Mouse (Mus musculus) cerebellum, postnatal 25 days (tissue): ENCODE results near the gene Mrpl12.

ENCODE experiments used
- DNase-seq, 2 experiments: peaks; one replicate each; pipeline ENCODE4 v3.0.0; 2021; ENCODE audit warnings: mixed read lengths in 2 of 2

Gene Mrpl12

GRCm38 (mm10) chr11:120484265-120484981, at the start of gene Mrpl12:
TSS of gene Mrpl12 (plus strand) at chr11:120484613.
- peak; percentile 93 to 94 for DNase-seq

GRCm38 (mm10) chr11:120437152-120437856, 47.1 kb upstream of the Mrpl12 start, which contains the start of gene Nploc4:
TSS of gene Nploc4 (minus strand) at chr11:120437708.
- DNase-seq = peak; percentile 92 to 93

GRCm38 (mm10) chr11:120437857-120438385, 46.5 kb upstream of the Mrpl12 start:
- no peak for DNase-seq

GRCm38 (mm10) chr11:120442344-120442743, 42.1 kb upstream of the Mrpl12 start, which contains the start of gene Tspan10:
TSS of gene Tspan10 (plus strand) at chr11:120442644.
- DNase-seq = no peak

GRCm38 (mm10) chr11:120442765-120443280, 41.6 kb upstream of the Mrpl12 start:
- no peak for DNase-seq

GRCm38 (mm10) chr11:120444106-120444505, 40.3 kb upstream of the Mrpl12 start:
- DNase-seq = no peak

GRCm38 (mm10) chr11:120445475-120445874, 38.9 kb upstream of the Mrpl12 start:
- DNase-seq = no peak

- DNase-seq = no peak
These were observed 37.2 kb upstream of the Mrpl12 start for GRCm38 (mm10) chr11:120447179-120447578.

- no peak for DNase-seq
These were observed 32.2 kb upstream of the Mrpl12 start for GRCm38 (mm10) chr11:120452246-120452645.

GRCm38 (mm10) chr11:120453306-120453705, 31.1 kb upstream of the Mrpl12 start, which contains the start of gene Pde6g:
TSS of gene Pde6g (minus strand) at chr11:120453500.
- no peak for DNase-seq

- DNase-seq = no peak
These were observed 29.4 kb upstream of the Mrpl12 start for GRCm38 (mm10) chr11:120454965-120455364.

- DNase-seq = no peak
These were observed 29.0 kb upstream of the Mrpl12 start for GRCm38 (mm10) chr11:120455413-120455812.

GRCm38 (mm10) chr11:120457370-120457769, 27.0 kb upstream of the Mrpl12 start:
- no peak for DNase-seq

- DNase-seq = peak; percentile 83 to 84
These were observed 26.4 kb upstream of the Mrpl12 start, which contains the start of the genes Oxld1 and Ccdc137 for GRCm38 (mm10) chr11:120457772-120458751. TSS of gene Oxld1 (minus strand) at chr11:120458068. TSS of gene Ccdc137 (plus strand) at chr11:120458115.

- DNase-seq = no peak
These were observed 25.4 kb upstream of the Mrpl12 start for GRCm38 (mm10) chr11:120458847-120459597.

- no peak for DNase-seq
These were observed 20.9 kb upstream of the Mrpl12 start for GRCm38 (mm10) chr11:120463536-120463935.

GRCm38 (mm10) chr11:120464365-120464764, 20.0 kb upstream of the Mrpl12 start:
- DNase-seq = no peak

GRCm38 (mm10) chr11:120465521-120465920, 18.9 kb upstream of the Mrpl12 start:
- no peak for DNase-seq

- DNase-seq = peak; percentile 92 to 96
These were observed 17.2 kb upstream of the Mrpl12 start, which contains the start of gene Arl16 for GRCm38 (mm10) chr11:120467051-120467735. TSS of gene Arl16 (minus strand) at chr11:120467607.

- DNase-seq = no peak
These were observed 16.7 kb upstream of the Mrpl12 start for GRCm38 (mm10) chr11:120467736-120468092.

- no peak for DNase-seq
These were observed 12.4 kb upstream of the Mrpl12 start for GRCm38 (mm10) chr11:120472052-120472451.
